Mouse (Mus musculus): ENCODE data around the gene Tbc1d12. TPM values are rescaled to one million over a fixed set of nuclear protein-coding genes. Genes with fewer than 3 reads are reported as not detected.

The Tbc1d12 gene
- total RNA-seq (2012; rRNA removed) (1.6 and 1.7 TPM in 2 replicates), total RNA-seq (2014; rRNA removed) (3.2 and 4.4 TPM in 2 replicates), polyA plus RNA-seq (2012; ENCODE audit: insufficient read length, low read depth) (1.9 and 2.0 TPM in 2 replicates)

DNA sequence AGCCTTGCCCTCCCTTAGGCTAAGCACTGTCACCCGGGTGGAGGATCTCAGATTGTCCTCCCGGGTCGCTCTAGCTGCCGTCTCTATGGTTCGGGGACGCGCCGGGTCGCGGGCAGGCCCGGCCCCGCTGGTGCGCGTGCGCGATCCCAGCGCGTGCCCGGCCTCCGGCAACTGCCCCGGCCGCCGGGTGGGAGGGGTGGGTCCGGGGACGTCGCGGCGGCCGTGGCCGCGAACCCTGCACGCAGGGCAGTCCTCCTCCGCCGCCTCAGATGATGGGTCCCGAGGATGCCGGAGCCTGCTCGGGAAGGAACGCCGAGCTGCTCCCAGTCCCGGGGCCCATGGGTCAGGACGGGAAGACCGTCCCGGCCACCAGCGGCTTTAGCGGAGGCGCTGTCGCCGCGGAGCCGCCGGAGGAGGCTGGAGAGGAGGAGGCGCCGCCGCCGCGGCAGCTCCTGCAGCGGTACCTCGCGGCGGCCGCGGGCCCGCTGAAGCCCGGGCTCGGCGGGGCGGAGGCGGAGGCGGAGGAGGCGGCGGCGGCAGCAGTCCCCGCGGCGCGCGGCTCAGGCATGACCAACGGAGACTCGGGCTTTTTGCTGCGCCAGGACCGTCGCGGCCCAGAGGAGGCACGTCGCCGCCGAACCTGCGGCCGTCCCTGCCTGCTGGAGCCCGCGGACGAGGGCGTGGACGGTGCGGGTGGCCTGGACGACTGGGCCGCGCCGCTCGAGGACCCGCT is at the start of gene Tbc1d12:
Gene Tbc1d12 (plus strand): TSS at position 142 of the 733 bp plus-strand sequence.
- in situ Hi-C loops (cut with MboI; ENCODE audit: low pct_ligation_motif_present, low pct_unique_long_range_greater_than_20kb, low sequenced_read_pairs) (no loop called here), dilution Hi-C loops (cut with MboI; ENCODE audit: extremely low pct_ligation_motif_present, extremely low pct_unique_long_range_greater_than_20kb, low sequenced_read_pairs) (no loop called here)
- H3K36me3 ChIP-seq (replicated peaks in 1 of 2; ENCODE audit: control insufficient read depth in 1 of 2, insufficient read depth in 1 of 2, low read length in 1 of 2): no peaks in the 10 kb centered on the region
- no peaks in the 10 kb centered on the region for H3K27me3 ChIP-seq (replicated peaks)
- no peak within 1 kb of the TSS for H3K27ac ChIP-seq (ENCODE audit: insufficient read depth, low read depth)
- peak within 1 kb of the TSS; percentile 67 for H3K4me2 ChIP-seq (ENCODE audit: insufficient read depth, low read depth, poor library complexity, severe bottlenecking)
- H3K9ac ChIP-seq (ENCODE audit: insufficient read depth, low read depth): peak within 1 kb of the TSS; percentile 47
- H3K79me2 ChIP-seq (replicated peaks; ENCODE audit: control insufficient read depth, extremely low read depth, insufficient read depth, poor library complexity, severe bottlenecking): no peaks in the 10 kb centered on the region
- H3K4me3 ChIP-seq (replicated peaks in 1 of 3; ENCODE audit: low read depth in 2 of 3, low read length in 2 of 3, poor library complexity in 1 of 3): peak within 1 kb of the TSS; percentile 60 to 81 (median 78)
- peaks cover 4 to 9% of the 10 kb centered on the region in 2 experiments; a peak in 3 of 4 replicates for H3K4me1 ChIP-seq (ENCODE audit: control insufficient read depth in 1 of 2, insufficient read depth in 2 of 2)
- no peak for TF ChIP-seq USF1 (IDR thresholded peaks at IDR 0.05; ENCODE audit: low read depth, low read length)
- peak; percentile 92 for TF ChIP-seq UBTF (IDR thresholded peaks at IDR 0.05; ENCODE audit: low read depth, low read length)
- TF ChIP-seq MXI1 (IDR thresholded peaks at IDR 0.05; ENCODE audit: low read depth, low read length): peak; percentile 50; the same call in 1 of the 2 replicates
- no peak for TF ChIP-seq ZKSCAN1 (IDR thresholded peaks at IDR 0.05; ENCODE audit: borderline replicate concordance, low read depth, low read length)
- TF ChIP-seq JUN (IDR thresholded peaks at IDR 0.05; ENCODE audit: insufficient read depth, low read depth, low read length): no peak
- no peak for TF ChIP-seq MAFK (IDR thresholded peaks at IDR 0.05; ENCODE audit: insufficient replicate concordance, low read length)
- TF ChIP-seq NELFE (IDR thresholded peaks at IDR 0.05; ENCODE audit: low read depth, low read length): peak; percentile 78
- TF ChIP-seq MAX (IDR thresholded peaks at IDR 0.05; ENCODE audit: low read length): no peak
- no peak for TF ChIP-seq PAX5 (IDR thresholded peaks at IDR 0.05; ENCODE audit: low read length)
- no peak for TF ChIP-seq E2F4 (IDR thresholded peaks at IDR 0.05; ENCODE audit: insufficient replicate concordance, low read depth, low read length)
- TF ChIP-seq MAZ (IDR thresholded peaks at IDR 0.05; ENCODE audit: low read depth, low read length): 0 out of 2 replicates have a peak, but pooled peaks have one; percentile 9
- no peak for TF ChIP-seq RCOR1 (conservative IDR thresholded peaks at IDR 0.05; ENCODE audit: low read depth, low read length)
- 0 out of 2 replicates have a peak, but pooled peaks have one; percentile 48 for TF ChIP-seq TCF12 (IDR thresholded peaks at IDR 0.05; ENCODE audit: low read depth, low read length)
- TF ChIP-seq SIN3A (IDR thresholded peaks at IDR 0.05; ENCODE audit: low read length): 0 out of 2 replicates have a peak, but pooled peaks have one; percentile 19
- TF ChIP-seq ZNF384 (IDR thresholded peaks at IDR 0.05; ENCODE audit: low read depth, low read length): no peak
- TF ChIP-seq IRF4 (IDR thresholded peaks at IDR 0.05; ENCODE audit: low read depth, low read length): peak; percentile 54
- TF ChIP-seq POLR2AphosphoS2 (IDR thresholded peaks at IDR 0.05; ENCODE audit: low read depth, low read length): no peak
- peak; percentile 63 for TF ChIP-seq HCFC1 (IDR thresholded peaks at IDR 0.05; ENCODE audit: low read depth, low read length)
- TF ChIP-seq ELF1 (IDR thresholded peaks at IDR 0.05; ENCODE audit: low read depth, low read length): no peak
- TF ChIP-seq POLR2A (IDR thresholded peaks at IDR 0.05; ENCODE audit: low read depth, low read length): peak; percentile 76
- TF ChIP-seq NRF1 (IDR thresholded peaks at IDR 0.05; ENCODE audit: low read depth, low read length): peak; percentile 80
- TF ChIP-seq TBP (conservative IDR thresholded peaks at IDR 0.05; ENCODE audit: low read depth, low read length): peak; percentile 71; the same call in 1 of the 2 replicates
- TF ChIP-seq CHD2 (IDR thresholded peaks at IDR 0.05; ENCODE audit: low read length): no peak
- no peak for TF ChIP-seq RAD21 (IDR thresholded peaks at IDR 0.05; ENCODE audit: low read depth, low read length)
- no peak for TF ChIP-seq CHD1 (IDR thresholded peaks at IDR 0.05; ENCODE audit: low read depth, low read length)
- H3K9me3 ChIP-seq (replicated peaks; ENCODE audit: low read length): no peaks in the 10 kb centered on the region
- peak; percentile 79 for DNase-seq (ENCODE audit: extremely low read depth)
